Mouse (Mus musculus) gastrocnemius, postnatal 14 days (tissue): ENCODE measurements around the gene Asb1. TPM values are rescaled to one million over a fixed set of nuclear protein-coding genes. Genes with fewer than 3 reads are reported as not detected.

Experiments
- DNase-seq: peaks from one replicate; pipeline ENCODE4 v3.0.0; 2021; ENCODE audit warnings: mixed read lengths
- intact Hi-C: fragments of 180-260 bp; cut with DNase I; formaldehyde crosslinking; loops from one replicate; pipeline ENCODE4 v1.15.1; 2025; ENCODE audit warnings: low total_unique reads
- total RNA-seq, 2 experiments: library from RNA; stranded (reverse); gene quantifications; 2 replicates each; pipeline ENCODE4 v1.2.3; 2021

Asb1 gene
- total RNA-seq, 2 experiments from 2014 or later: 13.8 to 14.9 TPM

DNA sequence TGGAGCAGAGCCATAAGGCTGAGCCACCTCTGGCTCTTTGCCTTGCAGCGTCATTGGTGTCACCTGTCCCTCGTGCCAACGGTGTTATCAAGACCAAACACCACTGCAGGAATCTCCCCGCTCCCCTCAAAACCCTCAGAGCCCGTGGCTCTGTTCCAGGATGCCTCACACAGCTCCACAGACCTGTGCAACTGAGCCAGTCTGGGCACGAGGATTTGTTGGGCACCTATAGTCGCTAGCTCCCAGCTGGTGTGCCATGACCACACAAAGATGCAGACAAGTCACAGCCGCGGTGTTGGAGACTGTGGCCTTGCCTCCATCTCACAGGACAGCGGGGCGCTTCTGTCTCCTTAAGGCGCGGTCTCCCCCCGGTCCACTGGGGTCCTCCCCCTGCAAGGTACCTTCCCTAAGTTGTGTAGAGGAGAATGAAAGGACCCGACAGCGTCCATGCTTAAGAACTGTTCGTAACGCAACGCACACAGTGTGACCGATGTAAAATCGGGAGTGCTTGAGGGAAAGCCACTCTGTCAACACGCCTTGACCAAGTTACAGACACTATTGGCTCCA is 557 bp upstream of the Asb1 start:
- DNase-seq: peak; percentile 19
- intact Hi-C loops: no loop called here

DNA sequence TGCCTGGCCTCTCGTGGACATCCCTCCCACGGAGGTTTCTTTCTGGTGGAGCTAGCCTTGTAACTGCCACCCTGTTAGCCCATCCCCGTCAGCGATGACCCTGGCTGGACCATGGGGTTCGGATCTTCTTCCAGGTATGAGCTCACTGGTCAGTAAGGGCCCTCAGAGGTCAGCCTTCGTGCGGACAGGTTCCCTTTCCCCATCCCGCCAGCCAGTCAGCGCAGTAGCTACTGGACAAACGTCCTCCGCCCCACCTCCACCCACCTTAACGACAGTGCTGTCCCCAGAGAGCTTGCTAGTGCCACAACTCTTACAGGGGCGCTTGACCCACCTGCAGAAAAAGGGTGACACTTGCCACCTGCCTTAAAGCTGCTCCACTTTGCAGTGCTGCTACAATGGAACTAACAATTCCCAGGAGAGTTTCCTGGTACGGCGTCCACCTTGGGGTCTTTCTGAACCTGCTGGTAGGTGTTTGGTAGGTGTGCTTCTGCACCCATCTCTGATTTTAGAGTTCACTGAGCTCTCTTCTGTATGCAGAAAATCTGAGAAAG is 773 bp downstream of the Asb1 start:
- no peak for DNase-seq
- intact Hi-C loops: no loop called here

DNA sequence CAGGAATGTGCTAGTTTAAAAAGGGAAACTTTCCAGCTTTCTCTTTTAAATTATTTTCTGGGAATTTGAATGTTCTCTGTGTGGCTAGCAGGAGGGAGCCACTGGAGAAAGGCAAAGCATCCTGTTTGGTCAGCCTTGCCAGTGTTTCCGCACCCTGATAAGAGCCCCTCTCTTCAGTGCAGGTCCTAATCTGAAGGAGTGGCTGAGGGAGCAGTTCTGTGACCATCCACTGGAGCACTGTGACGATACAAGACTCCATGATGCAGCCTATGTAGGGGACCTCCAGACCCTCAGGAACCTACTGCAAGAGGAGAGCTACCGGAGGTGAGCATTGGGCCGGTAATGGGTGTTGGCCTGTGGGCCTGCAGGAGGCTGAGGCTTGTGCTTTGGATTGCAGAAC is 3.6 kb downstream of the Asb1 start:
- DNase-seq: no peak
- intact Hi-C loops: no loop called here

DNA sequence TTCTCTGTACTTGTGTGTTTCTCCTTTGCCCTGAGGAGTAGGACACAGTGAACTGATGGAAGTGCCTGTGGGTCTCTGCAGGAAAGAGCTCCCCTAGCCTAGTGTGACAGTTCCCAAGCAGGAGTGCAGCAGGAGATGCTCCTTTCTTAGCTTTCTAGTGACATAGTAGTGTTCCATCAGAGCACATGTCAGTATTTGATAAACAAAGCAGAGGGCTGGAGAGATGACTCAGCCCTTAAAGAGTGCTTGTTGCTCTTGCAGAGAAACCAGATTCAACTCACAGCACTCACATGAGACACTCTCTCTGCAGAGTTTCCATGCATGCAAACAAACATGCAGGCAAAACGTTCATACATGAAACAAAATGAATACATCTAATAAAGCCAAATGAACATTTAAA is 4.9 kb downstream of the Asb1 start:
- no peak for DNase-seq
- intact Hi-C loops: no loop called here

DNA sequence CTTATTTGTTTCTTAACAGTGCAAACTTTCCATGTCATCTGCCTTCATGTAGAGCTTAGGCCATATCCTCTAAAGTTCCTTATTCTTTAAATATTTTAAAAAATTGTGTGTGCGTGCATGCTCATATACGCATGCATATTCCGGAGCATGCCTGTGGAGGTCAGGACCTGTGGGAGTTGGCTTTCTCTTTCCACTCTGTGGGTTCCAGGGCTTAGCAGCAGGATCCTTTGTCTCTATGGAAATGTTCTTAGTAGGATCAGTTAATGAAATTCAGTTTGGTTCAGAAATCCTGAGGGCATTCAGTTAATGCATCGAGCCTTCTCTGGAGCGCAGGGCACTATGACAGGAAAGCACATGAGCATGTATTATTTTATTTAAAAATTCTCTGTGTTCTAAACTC is 7.2 kb downstream of the Asb1 start:
- no peak for DNase-seq
- intact Hi-C loops: no loop called here

DNA sequence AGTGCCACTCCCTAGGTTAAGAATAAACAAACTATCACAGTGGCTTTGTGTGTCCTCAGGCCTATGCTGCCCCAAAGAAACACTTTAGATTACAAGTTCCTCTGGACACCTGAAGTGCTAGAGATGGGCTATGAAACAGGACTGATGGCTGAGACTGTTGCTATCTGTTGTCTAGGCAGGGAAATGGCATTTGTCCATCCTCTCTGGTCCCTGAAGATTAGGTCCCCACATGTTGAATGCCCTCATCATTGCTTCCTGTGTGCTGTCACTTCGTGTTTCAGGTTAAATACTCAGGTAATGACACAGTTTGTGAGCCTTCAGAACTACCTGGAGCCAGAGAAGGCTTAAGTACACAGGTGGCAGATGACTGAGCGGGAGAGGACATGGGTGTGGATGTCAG is 8.7 kb downstream of the Asb1 start:
- DNase-seq: no peak
- intact Hi-C loops: no loop called here

DNA sequence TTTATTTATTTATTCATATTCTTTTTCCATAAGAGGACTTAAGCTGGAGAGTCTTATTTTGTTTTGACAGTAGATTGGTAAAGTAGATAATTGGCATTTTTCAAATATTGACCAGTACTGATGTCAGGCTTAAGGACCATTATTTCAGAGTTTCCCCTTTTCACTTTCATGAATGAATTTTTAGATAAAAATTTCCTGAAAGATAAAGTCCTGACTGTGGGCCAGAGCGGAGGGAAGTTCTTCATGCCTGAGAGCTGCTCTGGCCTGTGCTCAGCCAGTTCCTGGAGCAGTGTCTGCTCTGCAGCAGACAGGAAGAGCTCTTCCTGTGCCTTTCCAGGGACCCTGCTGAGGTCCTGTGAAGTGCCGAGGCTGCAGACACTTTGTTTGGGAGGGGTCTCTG is 16.8 kb downstream of the Asb1 start:
- intact Hi-C loops: no loop called here
- DNase-seq: no peak

DNA sequence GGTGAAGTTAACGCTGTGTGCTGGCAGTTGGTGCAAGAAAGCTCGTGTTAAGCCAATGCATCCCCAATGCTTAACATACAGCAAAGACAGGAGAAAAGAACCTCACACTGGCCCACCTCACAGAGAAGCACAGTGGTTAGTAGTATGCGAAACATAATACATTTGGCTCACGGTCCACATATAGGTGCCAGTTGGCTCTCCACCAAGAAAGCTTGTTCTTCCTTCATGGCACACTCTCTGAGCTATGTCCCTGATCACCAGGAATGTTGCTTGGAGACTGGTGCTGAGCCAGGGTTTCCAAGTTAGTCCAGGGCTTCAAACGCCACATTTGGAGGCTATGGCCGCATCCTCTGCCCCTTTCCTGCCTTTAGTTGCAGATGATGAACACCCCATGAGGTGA is 20.9 kb downstream of the Asb1 start:
- DNase-seq: no peak
- intact Hi-C loops: loop anchor here (5.0 kb wide), 1 partner anchor 34 kb away; no protein-coding TSS in a partner anchor

DNA sequence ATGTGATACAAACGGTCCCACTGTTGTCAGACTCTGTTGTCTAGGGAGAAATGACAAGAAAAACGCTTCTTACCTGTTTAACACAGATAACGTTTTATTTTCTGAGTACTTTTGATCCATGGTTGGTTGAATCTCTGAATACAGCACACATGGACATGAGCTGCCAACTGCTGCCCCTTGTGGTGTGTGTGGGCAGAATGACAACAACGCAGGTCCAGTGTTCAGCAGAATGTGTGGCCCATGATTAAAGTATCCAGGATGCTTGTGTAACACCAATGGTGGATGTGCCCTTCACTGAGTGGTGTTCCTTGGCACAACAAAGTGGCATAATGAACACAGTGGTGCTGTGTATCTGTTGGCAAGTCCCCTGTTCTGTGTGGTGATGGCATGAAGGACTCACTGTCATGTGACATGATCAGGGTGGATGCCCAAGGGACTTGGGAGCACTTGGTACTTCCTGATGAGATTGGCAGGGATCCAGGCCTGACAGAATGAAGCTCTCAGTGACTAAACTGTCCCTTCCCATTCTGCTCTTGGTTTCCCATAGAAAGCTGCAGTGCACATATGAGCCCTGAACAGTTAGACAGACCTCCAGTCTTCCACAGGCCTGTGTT is 22.7 kb downstream of the Asb1 start:
- no peak for DNase-seq
- intact Hi-C loops: loop anchor here (5.0 kb wide), 1 partner anchor 36 kb away; no protein-coding TSS in a partner anchor

DNA sequence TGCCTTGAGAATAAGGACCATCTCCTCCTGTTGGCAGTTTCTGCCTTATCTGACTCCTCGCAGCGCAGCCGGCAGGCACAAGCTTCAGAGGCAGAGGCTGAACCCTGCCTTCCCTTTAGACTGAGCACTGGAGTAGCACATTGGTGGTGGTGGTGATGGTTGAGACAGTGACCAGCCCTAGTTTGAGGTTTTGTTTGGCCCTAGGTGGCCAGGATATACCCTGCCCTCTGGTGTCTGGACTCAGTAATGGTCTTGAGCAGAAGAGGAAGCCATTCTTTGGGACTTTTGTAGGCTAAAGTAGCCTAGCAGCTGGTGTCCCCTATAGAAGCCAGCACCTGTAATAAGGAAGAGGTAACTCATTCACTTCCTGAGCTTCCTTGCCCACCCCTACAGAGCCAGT is 23.7 kb downstream of the Asb1 start:
- intact Hi-C loops: loop anchor here (5.0 kb wide), 1 partner anchor 37 kb away; no protein-coding TSS in a partner anchor
- DNase-seq: no peak

DNA sequence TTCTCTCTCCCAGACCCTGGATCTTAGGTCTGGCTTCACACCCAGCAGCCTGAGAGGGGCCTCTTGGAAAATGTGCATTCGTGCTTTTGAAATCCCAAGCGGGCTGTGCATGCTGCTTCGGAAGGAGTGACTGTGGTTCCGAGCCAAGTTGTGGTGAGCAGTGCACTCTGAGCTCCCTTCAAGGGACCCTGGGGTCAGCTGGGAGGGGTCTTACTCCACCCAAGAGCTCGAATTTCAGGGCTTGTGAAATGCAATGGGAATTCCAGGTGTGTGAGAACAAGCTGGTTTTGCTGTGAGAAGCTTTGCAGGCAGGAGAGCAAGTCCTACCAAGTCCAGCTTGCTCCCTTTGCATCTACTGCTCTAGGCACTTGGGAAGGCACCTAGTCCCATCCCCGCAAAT is 24.3 kb downstream of the Asb1 start:
- no peak for DNase-seq
- intact Hi-C loops: loop anchor here (5.0 kb wide), 1 partner anchor 37 kb away; no protein-coding TSS in a partner anchor

DNA sequence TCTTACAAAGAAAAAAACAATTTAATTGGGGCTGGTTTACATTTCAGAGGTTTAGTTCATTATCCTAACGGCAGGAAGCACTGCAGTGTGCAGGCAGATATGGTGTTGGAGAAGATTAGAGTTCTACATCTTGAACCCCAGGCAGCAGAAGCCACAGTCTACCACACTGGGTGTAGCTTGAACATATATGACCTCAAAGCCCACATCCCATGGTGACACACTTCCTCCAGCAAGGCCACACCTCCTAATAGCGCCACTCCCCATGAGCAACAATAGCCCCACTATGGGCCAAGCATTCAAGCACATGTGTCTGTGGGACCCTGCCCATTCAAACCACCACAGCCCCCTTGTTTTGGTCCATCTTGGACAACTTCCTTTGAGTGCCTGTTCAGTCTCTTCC is 26.9 kb downstream of the Asb1 start:
- no peak for DNase-seq

DNA sequence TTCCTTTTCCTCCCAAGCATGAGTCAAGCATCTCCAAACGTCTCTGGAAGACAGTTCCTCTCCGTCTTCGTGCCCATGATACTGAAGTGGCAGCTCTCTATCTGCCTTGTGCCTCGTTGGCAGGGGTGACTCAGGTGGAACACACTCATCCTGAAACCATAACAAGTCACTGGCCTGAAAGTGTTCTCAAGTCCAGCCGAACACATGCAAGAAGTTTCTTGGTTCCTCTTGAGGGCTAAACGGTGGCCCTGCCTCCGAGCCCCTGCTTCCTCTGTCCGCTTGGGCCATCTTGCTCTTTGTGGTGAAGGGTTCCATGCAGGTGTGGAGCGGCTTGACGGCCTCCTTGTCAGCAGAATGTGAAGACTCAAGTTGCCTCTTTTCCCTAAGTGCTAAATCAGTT is 32.1 kb downstream of the Asb1 start:
- no peak for DNase-seq
- intact Hi-C loops: loop anchor here (2.0 to 10.0 kb wide), 2 partner anchors 182 to 302 kb away; no protein-coding TSS in a partner anchor

More for the DNA sequence above, 26.9 kb downstream of the Asb1 start:
- intact Hi-C loops: no loop called here

DNA sequence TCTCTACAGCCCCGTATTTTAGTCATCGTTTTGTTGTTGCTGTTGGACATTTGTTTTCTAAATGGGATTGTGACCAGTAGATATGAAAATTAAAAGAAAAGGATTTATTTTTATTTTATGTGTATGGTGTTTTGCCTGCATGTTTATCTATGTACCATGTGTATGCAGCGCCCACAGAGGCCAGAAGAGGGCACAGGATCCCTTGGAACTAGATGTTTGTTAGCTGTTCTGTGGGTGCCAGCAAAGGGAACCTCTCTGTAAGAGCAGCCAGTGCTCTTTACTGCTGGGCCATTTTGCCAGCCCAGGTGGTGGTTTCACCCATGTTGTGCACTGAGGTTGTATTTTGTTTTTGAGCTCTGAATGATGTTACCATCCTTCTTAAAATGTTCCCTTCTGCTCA is 33.9 kb downstream of the Asb1 start:
- DNase-seq: peak; percentile 58
- intact Hi-C loops: loop anchor here (10.0 kb wide), 1 partner anchor 181 kb away; no protein-coding TSS in a partner anchor

DNA sequence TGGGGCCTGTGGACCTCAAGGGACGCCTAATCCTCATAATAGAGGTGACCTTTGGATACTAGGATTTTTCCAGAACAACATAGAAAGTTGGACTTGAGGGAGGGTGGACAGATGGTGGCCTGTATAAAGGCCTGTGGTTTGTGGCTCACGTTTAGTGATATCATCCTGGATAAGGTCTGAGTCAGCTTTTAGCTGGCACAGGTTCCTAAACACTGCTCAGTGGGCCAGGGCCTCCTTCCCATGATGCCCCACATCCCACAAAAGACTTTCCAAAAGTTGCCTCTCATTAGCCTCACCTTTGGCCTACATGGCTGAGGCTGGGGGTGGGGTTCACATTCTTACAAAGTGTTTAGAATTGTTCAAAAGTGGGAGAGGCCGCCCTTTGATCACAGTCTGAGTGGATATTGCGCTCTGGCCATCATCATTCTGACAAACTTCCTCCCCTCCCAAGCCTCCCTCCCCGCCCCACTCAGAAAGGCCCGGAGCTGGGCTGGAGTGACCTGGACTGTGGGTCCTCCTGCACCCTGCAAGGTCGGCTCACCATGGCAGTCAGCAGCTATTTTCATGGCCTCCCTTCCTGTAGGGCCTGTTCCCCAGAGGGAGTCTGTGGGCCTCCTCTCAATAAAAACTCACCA is 37.7 kb downstream of the Asb1 start:
- intact Hi-C loops: loop anchor here (10.0 kb wide), 1 partner anchor 177 kb away; no protein-coding TSS in a partner anchor
- no peak for DNase-seq

DNA sequence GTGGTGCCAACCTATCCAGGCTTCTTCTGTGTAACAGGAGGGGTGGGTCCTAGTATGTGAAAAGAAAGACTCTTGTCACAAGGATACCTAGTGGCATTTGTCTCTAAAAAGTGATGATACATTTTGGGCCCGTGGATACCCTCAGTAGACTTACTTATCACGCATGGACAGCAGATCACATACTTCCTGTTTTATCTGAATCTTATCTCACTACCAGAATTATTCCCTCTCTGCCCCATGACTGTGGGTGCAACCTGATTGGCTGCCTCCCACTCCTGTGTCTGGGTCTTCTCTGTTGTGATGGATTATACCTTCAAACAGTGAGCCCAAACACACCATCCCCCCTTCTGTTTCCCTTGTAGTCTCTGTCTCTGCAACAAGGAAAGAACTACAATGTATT is 40.2 kb downstream of the Asb1 start:
- DNase-seq: no peak
- intact Hi-C loops: no loop called here

DNA sequence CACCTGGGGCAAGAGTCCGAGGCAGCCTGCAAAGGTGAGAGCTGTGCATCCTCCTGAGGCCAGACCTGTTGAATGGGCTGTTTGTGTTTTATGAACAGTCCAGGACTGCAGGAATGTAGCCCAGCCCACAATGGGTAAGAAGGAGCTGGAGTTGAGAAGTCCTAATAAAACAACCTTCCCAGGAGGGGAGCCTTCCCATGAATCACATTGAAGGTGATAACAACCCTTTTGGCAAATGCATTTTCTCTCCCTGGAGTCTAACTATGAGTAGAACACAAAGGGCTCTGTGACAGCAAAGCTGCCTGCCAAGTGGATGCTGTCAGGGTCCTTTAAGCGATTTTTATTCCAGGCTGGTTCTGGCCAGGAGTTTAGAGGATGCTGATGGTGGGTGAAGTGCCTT is 40.9 kb downstream of the Asb1 start:
- intact Hi-C loops: no loop called here
- DNase-seq: no peak

DNA sequence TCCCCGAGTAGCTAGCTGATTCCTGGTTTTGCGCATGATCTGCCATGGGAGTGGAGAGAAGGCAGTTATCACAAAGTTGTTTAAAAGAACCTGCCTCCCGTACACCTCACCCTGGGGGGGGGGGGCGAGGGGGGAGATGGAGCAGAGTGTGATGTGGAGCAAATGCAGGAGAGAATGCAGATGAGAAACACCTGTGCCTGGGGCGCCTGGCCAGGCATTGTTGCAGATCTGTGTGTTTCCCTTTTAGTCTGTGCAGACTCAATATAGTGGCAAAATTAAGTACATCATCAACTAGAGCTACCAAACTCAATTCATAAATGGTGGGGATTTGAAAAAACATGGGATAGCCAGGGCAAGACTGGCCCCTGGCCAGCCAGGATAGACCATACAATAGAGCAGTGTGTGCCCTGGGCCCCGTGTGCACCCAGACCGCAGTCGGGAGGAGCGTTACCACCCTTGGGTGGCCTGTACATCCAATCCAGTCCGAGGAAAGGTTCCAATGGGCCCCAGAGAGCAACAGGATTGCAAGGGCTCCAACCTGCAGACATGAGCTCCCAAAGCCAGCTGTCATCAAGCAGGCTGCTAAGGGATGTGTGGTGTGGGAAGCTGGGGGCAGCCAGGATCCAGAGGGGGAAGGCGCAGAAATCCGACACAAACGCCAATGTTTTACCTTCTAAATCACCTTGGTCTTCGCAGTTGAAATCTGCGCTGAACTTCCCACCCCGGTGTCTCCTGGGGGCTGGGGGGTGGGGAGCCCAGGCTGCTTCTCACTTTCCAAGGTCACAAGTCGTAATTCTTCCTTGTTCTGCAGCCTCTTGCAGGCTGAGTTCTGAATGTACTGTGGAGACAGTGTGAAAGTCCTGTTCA is 44.9 kb downstream of the Asb1 start:
- intact Hi-C loops: no loop called here
- no peak for DNase-seq

DNA sequence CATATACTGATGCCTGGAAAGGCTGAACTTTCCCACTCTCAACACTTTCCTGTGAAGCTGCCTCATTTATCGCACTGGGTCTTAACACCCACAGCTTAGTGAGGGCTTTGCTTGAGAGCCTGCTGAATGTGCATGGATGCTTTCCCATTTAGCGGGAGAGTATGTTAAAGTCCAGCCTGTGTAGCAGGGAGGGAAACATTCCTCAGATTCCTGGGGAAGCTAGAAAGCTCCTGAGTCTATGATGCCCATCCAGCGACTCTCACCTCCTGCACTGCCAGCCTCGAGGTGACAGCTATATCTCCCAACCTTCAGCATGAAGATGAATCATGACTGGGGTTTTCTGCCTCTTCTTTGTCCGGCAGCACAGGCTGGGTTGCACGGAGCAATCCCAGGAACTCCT is 49.4 kb downstream of the Asb1 start:
- intact Hi-C loops: no loop called here
- no peak for DNase-seq

DNA sequence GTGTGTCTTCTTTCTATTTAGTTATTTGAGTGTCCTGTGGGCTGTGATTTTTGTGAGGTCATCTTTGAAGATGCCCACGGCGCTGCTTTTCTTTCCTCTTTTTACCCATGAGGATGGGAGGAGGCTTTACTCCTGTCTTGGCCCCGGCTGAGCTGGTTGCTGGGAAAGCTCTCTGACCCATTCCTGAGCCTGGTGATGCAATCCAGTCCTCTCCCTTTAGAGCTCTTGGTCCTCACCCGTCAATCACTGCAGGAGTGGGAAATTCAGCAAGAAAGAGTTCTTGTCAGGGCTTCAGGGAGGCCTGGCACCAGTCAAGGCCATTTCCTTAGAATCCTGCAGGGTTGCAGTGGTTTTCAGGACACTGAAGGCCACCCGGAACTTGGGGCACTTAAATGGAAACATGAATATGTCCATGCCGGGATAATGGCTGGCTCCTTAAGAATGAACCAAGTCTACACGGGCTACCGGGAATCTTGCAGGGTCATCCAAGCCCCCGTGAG is 55.2 kb downstream of the Asb1 start:
- DNase-seq: no peak
- intact Hi-C loops: no loop called here
